Mouse (Mus musculus) MEL (cell line): ENCODE measurements around the gene Agr2. TPM values are rescaled to one million over a fixed set of nuclear protein-coding genes. Genes with fewer than 3 reads are reported as not detected.

Experiments used
- DNase-seq: peaks from one replicate; pipeline ENCODE4 v3.0.0; 2011; ENCODE audit warnings: low read depth, low spot score
- H3K27ac ChIP-seq: 2 replicates; pipeline ENCODE4 v1.5.1; 2012; ENCODE audit warnings: low read depth, mild to moderate bottlenecking, control low read depth, low read length, moderate library complexity; ENCODE audit not compliant: control insufficient read depth
- H3K27me3 ChIP-seq, 2 experiments: fragments of 150-350 bp in 1 of 2; sonication (generic) in 1 of 2; 2 replicates each; pipeline ENCODE4 v1.6.1; 2012; ENCODE audit warnings: low read length in 2 of 2, mild to moderate bottlenecking in 2 of 2, improper control_type of control experiment in 1 of 2, moderate library complexity in 1 of 2; ENCODE audit not compliant: insufficient read depth in 2 of 2, control insufficient read depth in 1 of 2
- H3K36me3 ChIP-seq, 2 experiments: 2 replicates each; pipeline ENCODE4 v1.6.1; 2012 to 2014; ENCODE audit warnings: low read length in 2 of 2, improper control_type of control experiment in 1 of 2, inconsistent platforms in 1 of 2, mild to moderate bottlenecking in 1 of 2; ENCODE audit not compliant: insufficient read depth in 2 of 2, control insufficient read depth in 1 of 2
- H3K4me1 ChIP-seq, 2 experiments: fragments of 150-350 bp in 1 of 2; sonication (generic) in 1 of 2; 2 replicates each; pipeline ENCODE4 v1.6.1; 2012; ENCODE audit warnings: low read length in 2 of 2, improper control_type of control experiment in 1 of 2, mild to moderate bottlenecking in 1 of 2; ENCODE audit not compliant: insufficient read depth in 2 of 2, control insufficient read depth in 1 of 2
- H3K4me3 ChIP-seq, 2 experiments: fragments of 150-350 bp in 1 of 2; sonication (generic) in 1 of 2; 2 replicates each; pipeline ENCODE4 v1.5.1; 2012; ENCODE audit warnings: low read depth in 2 of 2, low read length in 2 of 2, mild to moderate bottlenecking in 2 of 2, moderate library complexity in 2 of 2, control low read depth in 1 of 2, improper control_type of control experiment in 1 of 2; ENCODE audit not compliant: control insufficient read depth in 1 of 2, insufficient read depth in 1 of 2
- H3K79me2 ChIP-seq: 2 replicates; pipeline ENCODE4 v1.6.1; 2012; ENCODE audit warnings: mild to moderate bottlenecking, low read length, moderate library complexity; ENCODE audit not compliant: control insufficient read depth, poor library complexity, insufficient read depth
- H3K9ac ChIP-seq: 2 replicates; pipeline ENCODE4 v1.6.1; 2012; ENCODE audit warnings: low read depth, mild to moderate bottlenecking, control low read depth, low read length, moderate library complexity; ENCODE audit not compliant: control insufficient read depth, poor library complexity, severe bottlenecking
- H3K9me3 ChIP-seq: fragments of 150-350 bp; sonication (generic); replicated peaks from 2 replicates; pipeline ENCODE4 v1.6.1; 2012; ENCODE audit warnings: mild to moderate bottlenecking, low read length, improper control_type of control experiment, moderate library complexity; ENCODE audit not compliant: insufficient read depth
- CHD1 ChIP-seq: IDR thresholded peaks from 2 replicates; pipeline ENCODE4 v1.6.1; 2012; ENCODE audit warnings: low read depth, mild to moderate bottlenecking, inconsistent platforms, low read length, improper control_type of control experiment
- CHD2 ChIP-seq: IDR thresholded peaks from 2 replicates; pipeline ENCODE4 v1.6.1; 2011; ENCODE audit warnings: low read length, improper control_type of control experiment
- ELF1 ChIP-seq: IDR thresholded peaks from 2 replicates; pipeline ENCODE4 v1.6.1; 2014; ENCODE audit warnings: low read depth, mild to moderate bottlenecking, inconsistent platforms, low read length, improper control_type of control experiment, moderate library complexity
- JUND ChIP-seq: IDR thresholded peaks from 2 replicates; pipeline ENCODE4 v1.6.1; 2011; ENCODE audit warnings: low read depth, mild to moderate bottlenecking, improper control_type of control experiment, low read length
- MAX ChIP-seq: IDR thresholded peaks from 2 replicates; pipeline ENCODE4 v1.6.1; 2011; ENCODE audit warnings: low read length, improper control_type of control experiment
- MAZ ChIP-seq: IDR thresholded peaks from 2 replicates; pipeline ENCODE4 v1.6.1; 2012; ENCODE audit warnings: low read depth, mild to moderate bottlenecking, inconsistent platforms, low read length, improper control_type of control experiment
- POLR2AphosphoS2 ChIP-seq: IDR thresholded peaks from 2 replicates; pipeline ENCODE4 v1.6.1; 2011; ENCODE audit warnings: low read length, improper control_type of control experiment
- POLR2AphosphoS5 ChIP-seq: IDR thresholded peaks from 2 replicates; pipeline ENCODE4 v1.6.1; 2012; ENCODE audit warnings: low read depth, borderline replicate concordance, mild to moderate bottlenecking, inconsistent platforms, low read length, moderate library complexity, mixed read lengths
- SMC3 ChIP-seq: IDR thresholded peaks from 2 replicates; pipeline ENCODE4 v1.6.1; 2011; ENCODE audit warnings: low read depth, low read length, improper control_type of control experiment
- USF2 ChIP-seq, 2 experiments: IDR thresholded peaks; 2 replicates each; pipeline ENCODE4 v1.6.1; 2011 to 2012; ENCODE audit warnings: improper control_type of control experiment in 2 of 2, low read length in 2 of 2, borderline replicate concordance in 1 of 2, inconsistent platforms in 1 of 2, low read depth in 1 of 2, mild to moderate bottlenecking in 1 of 2; ENCODE audit not compliant: insufficient read depth in 1 of 2
- ZNF384 ChIP-seq: IDR thresholded peaks from 2 replicates; pipeline ENCODE4 v1.6.1; 2012; ENCODE audit warnings: low read depth, mild to moderate bottlenecking, inconsistent platforms, low read length, improper control_type of control experiment
- polyA plus RNA-seq, 2 experiments: library from polyadenylated mRNA; stranded (reverse) in 1 of 2; unstranded in 1 of 2; fragments of >175 nt in 1 of 2; fragments of >200 nt in 1 of 2; gene quantifications; 2 replicates each; pipeline versions ENCODE4 v1.2.1 to v1.2.4; 2012; ENCODE audit warnings: low replicate concordance in 2 of 2, low read depth in 1 of 2; ENCODE audit not compliant: insufficient read length in 2 of 2, insufficient read depth in 1 of 2, missing spikeins in 1 of 2
- total RNA-seq: library from RNA; depleted of rRNA; stranded (reverse); fragments of 300-350 nt; gene quantifications from 2 replicates; pipeline ENCODE4 v1.2.3, GENCODE M21; 2012

The Agr2 gene
- total and polyA plus RNA-seq, 3 experiments, result not detected

- H3K9ac ChIP-seq, result no peak overlapping the region
- TF ChIP-seq MAX (no peak), CHD1 (no peak), POLR2AphosphoS5 (no peak), ELF1 (no peak), POLR2AphosphoS2 (no peak)
- TF ChIP-seq, all 39 proteins: peak for 0
- no peak for DNase-seq
Observed at GRCm38 (mm10) chr12:36004714-36005113, 12.0 kb downstream of the Agr2 start.

GRCm38 (mm10) chr12:36007581-36007980 lies 14.9 kb downstream of the Agr2 start:
- TF ChIP-seq CHD2, result no peak
- TF ChIP-seq SMC3, result no peak
- no peak for TF ChIP-seq JUND
- TF ChIP-seq, all 39 proteins: peak for 0
- H3K9me3 ChIP-seq, result no peaks in the 10 kb centered on the region
- H3K27ac ChIP-seq, result no peak overlapping the region
- H3K9ac ChIP-seq, result no peak overlapping the region
- no peaks in the 10 kb centered on the region for H3K36me3 ChIP-seq
- no peaks in the 10 kb centered on the region for H3K79me2 ChIP-seq
- H3K4me3 ChIP-seq, result no peak overlapping the region
- H3K27me3 ChIP-seq, result no peaks in the 10 kb centered on the region
- DNase-seq, result no peak
- H3K4me1 ChIP-seq, result peaks cover 2 to 3% of the 10 kb centered on the region in 2 experiments; a peak in 2 of 4 replicates

More at GRCm38 (mm10) chr12:36004714-36005113, 12.0 kb downstream of the Agr2 start:
- no peaks in the 10 kb centered on the region for H3K9me3 ChIP-seq
- no peaks in the 10 kb centered on the region for H3K27me3 ChIP-seq
- no peaks in the 10 kb centered on the region for H3K79me2 ChIP-seq
- no peak overlapping the region for H3K27ac ChIP-seq
- peaks cover 2 to 15% of the 10 kb centered on the region in 2 experiments; a peak in 3 of 4 replicates for H3K4me1 ChIP-seq
- H3K36me3 ChIP-seq, result peaks cover 0 to 8% of the 10 kb centered on the region in 2 experiments; a peak in 2 of 4 replicates
- H3K4me3 ChIP-seq, result no peak overlapping the region

- H3K79me2 ChIP-seq, result no peaks in the 10 kb centered on the region
- H3K4me1 ChIP-seq, result no peaks in the 10 kb centered on the region
- no peaks in the 10 kb centered on the region for H3K36me3 ChIP-seq
- no peak for DNase-seq
- TF ChIP-seq USF2 (IDR thresholded peaks at IDR 0.05; ENCODE audit: borderline replicate concordance in 1 of 2, insufficient read depth in 1 of 2, low read depth in 1 of 2, low read length in 2 of 2) (no peak), ZNF384 (no peak), MAZ (no peak), ELF1 (no peak)
- H3K27ac ChIP-seq, result no peak overlapping the region
- H3K9me3 ChIP-seq, result no peaks in the 10 kb centered on the region
- H3K27me3 ChIP-seq, result no peaks in the 10 kb centered on the region
- H3K4me3 ChIP-seq, result no peak overlapping the region
- H3K9ac ChIP-seq, result no peak overlapping the region
Observed at GRCm38 (mm10) chr12:36008364-36009047, 15.8 kb downstream of the Agr2 start.
